Mouse (Mus musculus): ENCODE results near the gene Efcab14.

- no peak for TF ChIP-seq NRF1 (IDR thresholded peaks at IDR 0.05; ENCODE audit: low read depth, low read length)
- TF ChIP-seq GABPA (IDR thresholded peaks at IDR 0.05; ENCODE audit: insufficient replicate concordance, low read depth, low read length) = no peak
- TF ChIP-seq ZNF384 (IDR thresholded peaks at IDR 0.05; ENCODE audit: low read depth, low read length) = no peak
- TF ChIP-seq ZC3H11A (IDR thresholded peaks at IDR 0.05; ENCODE audit: low read depth, low read length) = no peak
- TF ChIP-seq CHD1 (IDR thresholded peaks at IDR 0.05; ENCODE audit: low read depth, low read length) = no peak
- no peak for TF ChIP-seq POLR2A (IDR thresholded peaks at IDR 0.05; ENCODE audit: low read depth, low read length)
- no peak for TF ChIP-seq EP300 (IDR thresholded peaks at IDR 0.05; ENCODE audit: low read length)
- no peak for TF ChIP-seq MAFK (IDR thresholded peaks at IDR 0.05; ENCODE audit: insufficient replicate concordance, low read length)
- TF ChIP-seq ZKSCAN1 (IDR thresholded peaks at IDR 0.05; ENCODE audit: borderline replicate concordance, low read depth, low read length) = no peak
- TF ChIP-seq NELFE (IDR thresholded peaks at IDR 0.05; ENCODE audit: low read depth, low read length) = no peak
- TF ChIP-seq CTCF (conservative IDR thresholded peaks at IDR 0.05 in 1 of 2, IDR thresholded peaks at IDR 0.05 in 1 of 2; ENCODE audit: low read depth in 2 of 2, low read length in 2 of 2) = no peak
- TF ChIP-seq JUN (IDR thresholded peaks at IDR 0.05; ENCODE audit: insufficient read depth, low read depth, low read length) = no peak
- no peak for TF ChIP-seq RAD21 (IDR thresholded peaks at IDR 0.05; ENCODE audit: low read depth, low read length)
- no peak for TF ChIP-seq E2F4 (IDR thresholded peaks at IDR 0.05; ENCODE audit: insufficient replicate concordance, low read depth, low read length)
Measured at GRCm38 (mm10) chr4:115754101-115754500, 16.6 kb downstream of the Efcab14 start.

Data from CH12.LX (cell line).